13 mouse cellular contexts compared by ENCODE assay signal in the genomic region with DNA sequence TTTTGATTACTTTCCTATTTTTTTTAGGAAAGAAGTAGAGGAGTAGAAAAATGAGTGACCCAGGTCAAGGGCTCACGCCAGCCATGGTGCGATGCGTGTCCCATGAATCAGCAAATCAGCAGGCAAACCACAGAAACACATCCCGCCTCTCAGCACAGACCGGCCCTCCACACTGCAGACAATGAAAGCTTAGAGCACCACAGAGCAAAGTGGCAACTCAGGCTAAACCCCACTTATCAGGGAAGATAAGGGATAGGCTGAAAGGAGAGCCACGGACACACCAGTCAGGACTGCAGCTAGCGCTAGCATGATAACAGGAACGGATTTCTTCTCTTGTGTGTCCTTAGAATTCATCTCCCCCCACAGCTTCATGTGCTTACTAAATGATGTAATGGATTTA.
A peak's percentile ranks its signal among the peaks of the same experiment; 100 is the strongest.
DNase-seq lines count a peak whose midpoint lies in the region; ATAC-seq and TF ChIP-seq lines count a peak whose summit lies in the region.
"Had no signal": no experiment of that assay in that cellular context is flagged by ENCODE, and none has a peak within 500 bp of the region (broad histone marks: within the 10 kb centered on the region; RNA-seq: fewer than 3 reads in every experiment).

No protein-coding gene starts in this region.

- no peaks in the 10 kb centered on the region for H3K36me3 ChIP-seq in heart, embryonic 16.5 days (ENCODE audit: control insufficient read depth, insufficient read depth)
- H3K36me3 ChIP-seq in liver, adult 2 months (ENCODE audit: control insufficient read depth, insufficient read depth, low read length) = no peaks in the 10 kb centered on the region

- H3K4me1 ChIP-seq in heart, embryonic 16.5 days (ENCODE audit: control insufficient read depth, insufficient read depth, low read length) = peaks cover 10% of the 10 kb centered on the region; the same call in 1 of the 2 replicates
- peaks cover 6% of the 10 kb centered on the region for H3K4me1 ChIP-seq in liver, adult 2 months (ENCODE audit: control insufficient read depth, insufficient read depth, low read length)

- H3K4me3 ChIP-seq in heart, embryonic 16.5 days (ENCODE audit: low read length) = no peak overlapping the region
- H3K4me3 ChIP-seq in liver, adult 2 months (ENCODE audit: insufficient read depth, low read depth, low read length) = no peak overlapping the region
- H3K4me3 ChIP-seq: erythroblast, embryonic 14.5 days had no signal

- DNase-seq in adrenal gland, adult 2 months = peak; percentile 31
- no peak for DNase-seq in adrenal gland, postnatal 4 days (ENCODE audit: low spot score in 2 of 2)
- no peak for DNase-seq in heart, postnatal 4 days
- DNase-seq in 416B (ENCODE audit: low read depth) = peak; percentile 65
- peak; percentile 24 for DNase-seq in liver, adult 2 months (ENCODE audit: extremely low read depth, low read depth, low spot score)
- DNase-seq in urinary bladder, postnatal 25 days (ENCODE audit: low spot score) = no peak
- DNase-seq: heart, postnatal 14 days; kidney, adult 18-20 months; left cerebral cortex, postnatal 4 days; lung, postnatal 14 days had no signal

- peak overlapping the region; percentile 29 for H3K4me2 ChIP-seq in heart, embryonic 16.5 days (ENCODE audit: low read depth, low read length)

- WGBS in heart, embryonic 16.5 days = 9% methylated on average over 8 of the region's 8 CpGs
- 42% methylated on average over 8 of the region's 8 CpGs for WGBS in liver, adult 2 months

- no peaks in the 10 kb centered on the region for H3K27me3 ChIP-seq in heart, embryonic 16.5 days (ENCODE audit: control insufficient read depth, insufficient read depth, low read length)
- no peaks in the 10 kb centered on the region for H3K27me3 ChIP-seq in liver, adult 2 months (ENCODE audit: control insufficient read depth, insufficient read depth, low read length)

- H3K9ac ChIP-seq in heart, embryonic 16.5 days (ENCODE audit: low read length) = no peak overlapping the region
- no peak overlapping the region for H3K9ac ChIP-seq in liver, adult 2 months (ENCODE audit: low read depth, low read length)

- no peaks in the 10 kb centered on the region for H3K9me3 ChIP-seq in heart, embryonic 16.5 days (replicated peaks; ENCODE audit: control insufficient read depth, low read length)

- no peak for TF ChIP-seq CTCF in liver, adult 2 months (IDR thresholded peaks at IDR 0.05; ENCODE audit: low read depth, low read length)

- H3K79me2 ChIP-seq in liver, adult 2 months (ENCODE audit: control insufficient read depth, insufficient read depth, low read length) = no peaks in the 10 kb centered on the region

- TF ChIP-seq POLR2A in liver, adult 2 months (IDR thresholded peaks at IDR 0.05; ENCODE audit: extremely low read depth, insufficient read depth, low read length) = no peak

- H3K27ac ChIP-seq in heart, embryonic 16.5 days (ENCODE audit: low read length) = no peak overlapping the region
- H3K27ac ChIP-seq in liver, adult 2 months (replicated peaks; ENCODE audit: insufficient read depth, low read depth, low read length) = no peak overlapping the region

- ATAC-seq in heart, embryonic 16.5 days (replicated peaks; ENCODE audit: extremely low read depth, insufficient read depth, low FRiP score) = no peak; the same call in 1 of the 2 replicates
- no peak for ATAC-seq in inflammation-experienced regulatory T-cells, adult 6 months

Comparison
In these comparisons a context has a peak if more than half of its experiments do, and no peak if none do; other contexts are left out.
1. DNase-seq: peak in adrenal gland, adult 2 months (single experiment), 416B (single experiment) and liver, adult 2 months (single experiment); none in adrenal gland, postnatal 4 days (0 of 2), heart, postnatal 4 days (single experiment) and urinary bladder, postnatal 25 days (single experiment).